Mouse (Mus musculus): Measurements from ENCODE around the gene Ribc2. TPM values are rescaled to one million over a fixed set of nuclear protein-coding genes. Genes with fewer than 3 reads are reported as not detected.

The Ribc2 gene
- not detected for polyA plus RNA-seq (2014; fragmentation: Illumina TruSeq; extraction: RNeasy Lipid Tissue Mini Kit (QIAGEN cat#74804); ENCODE audit: low read depth, low replicate concordance)

GRCm38 (mm10) chr15:85131275-85132192 lies at the start of gene Ribc2, which contains the start of gene Smc1b:
Ribc2 (plus strand) TSS chr15:85132078.
Smc1b (minus strand) TSS chr15:85131964.

Other genes starting within 250 kb of the Ribc2 start
- gene Gm29666, start 212.0 kb upstream of the Ribc2 start, polyA plus RNA-seq (2014; fragmentation: Illumina TruSeq; extraction: RNeasy Lipid Tissue Mini Kit (QIAGEN cat#74804); ENCODE audit: low read depth, low replicate concordance), result 0.44 TPM
- 17.3 TPM for gene Nup50, start 208.7 kb upstream of the Ribc2 start, polyA plus RNA-seq (2014; fragmentation: Illumina TruSeq; extraction: RNeasy Lipid Tissue Mini Kit (QIAGEN cat#74804); ENCODE audit: low read depth, low replicate concordance)
- gene 5031439G07Rik, start 143.5 kb upstream of the Ribc2 start, polyA plus RNA-seq (2014; fragmentation: Illumina TruSeq; extraction: RNeasy Lipid Tissue Mini Kit (QIAGEN cat#74804); ENCODE audit: low read depth, low replicate concordance), result 11.5 TPM
- gene Upk3a, start 114.9 kb upstream of the Ribc2 start, polyA plus RNA-seq (2014; fragmentation: Illumina TruSeq; extraction: RNeasy Lipid Tissue Mini Kit (QIAGEN cat#74804); ENCODE audit: low read depth, low replicate concordance), result not detected
- 18.3 TPM for gene Fam118a, start 103.1 kb upstream of the Ribc2 start, polyA plus RNA-seq (2014; fragmentation: Illumina TruSeq; extraction: RNeasy Lipid Tissue Mini Kit (QIAGEN cat#74804); ENCODE audit: low read depth, low replicate concordance)
- not detected for gene Smc1b, start 114 bp upstream of the Ribc2 start, polyA plus RNA-seq (2014; fragmentation: Illumina TruSeq; extraction: RNeasy Lipid Tissue Mini Kit (QIAGEN cat#74804); ENCODE audit: low read depth, low replicate concordance)
- gene Fbln1, start 73.9 kb downstream of the Ribc2 start, polyA plus RNA-seq (2014; fragmentation: Illumina TruSeq; extraction: RNeasy Lipid Tissue Mini Kit (QIAGEN cat#74804); ENCODE audit: low read depth, low replicate concordance), result 12.7 TPM
- gene Atxn10, start 204.2 kb downstream of the Ribc2 start, polyA plus RNA-seq (2014; fragmentation: Illumina TruSeq; extraction: RNeasy Lipid Tissue Mini Kit (QIAGEN cat#74804); ENCODE audit: low read depth, low replicate concordance), result 48.6 TPM